Mouse (Mus musculus): ENCODE measurements around the gene Hpse2.

Gene Hpse2

GRCm38 (mm10) chr19:42770141-42770872 is 617.8 kb downstream of the Hpse2 start:
- DNase-seq: no peak

GRCm38 (mm10) chr19:42769648-42770047 is 618.5 kb downstream of the Hpse2 start:
- no peak for DNase-seq

- no peak for DNase-seq
Measured at GRCm38 (mm10) chr19:42767361-42767760, 620.8 kb downstream of the Hpse2 start.

GRCm38 (mm10) chr19:42764398-42764797 is 623.8 kb downstream of the Hpse2 start:
- DNase-seq: no peak

- no peak for DNase-seq
Measured at GRCm38 (mm10) chr19:42756671-42757070, 631.5 kb downstream of the Hpse2 start.

GRCm38 (mm10) chr19:42755148-42755870 is 632.8 kb downstream of the Hpse2 start:
- DNase-seq: peak; percentile 54 to 67

GRCm38 (mm10) chr19:42753141-42753917 is 634.8 kb downstream of the Hpse2 start:
- peak; percentile 82 to 88 for DNase-seq

- peak; percentile 91 to 95 for DNase-seq
Measured at GRCm38 (mm10) chr19:42752363-42752931, 635.7 kb downstream of the Hpse2 start, which contains the start of gene Pyroxd2. Pyroxd2 (minus strand) TSS chr19:42752775.

GRCm38 (mm10) chr19:42750196-42750595 is 638.0 kb downstream of the Hpse2 start:
- DNase-seq: peak in 1 of 2 experiments; percentile 31

- DNase-seq: no peak
Measured at GRCm38 (mm10) chr19:42746702-42747101, 641.5 kb downstream of the Hpse2 start.

- DNase-seq: no peak
Measured at GRCm38 (mm10) chr19:42745869-42746224, 642.3 kb downstream of the Hpse2 start.

- no peak for DNase-seq
Measured at GRCm38 (mm10) chr19:42745084-42745868, 642.9 kb downstream of the Hpse2 start.

- peak; percentile 78 to 83 for DNase-seq
Measured at GRCm38 (mm10) chr19:42744162-42744586, 644.0 kb downstream of the Hpse2 start.

GRCm38 (mm10) chr19:42743261-42743660 is 644.9 kb downstream of the Hpse2 start:
- no peak for DNase-seq

GRCm38 (mm10) chr19:42741884-42742283 is 646.3 kb downstream of the Hpse2 start:
- no peak for DNase-seq

GRCm38 (mm10) chr19:42740163-42740899 is 647.8 kb downstream of the Hpse2 start:
- DNase-seq: no peak

GRCm38 (mm10) chr19:42739734-42740133 is 648.4 kb downstream of the Hpse2 start:
- no peak for DNase-seq

GRCm38 (mm10) chr19:42737753-42738152 is 650.4 kb downstream of the Hpse2 start:
- no peak for DNase-seq
